Mouse (Mus musculus): ENCODE results near the gene Fgfr2.
"Not testable (repeated sequence)": the region's sequence is repeated elsewhere in the genome, so short reads cannot be mapped to it uniquely, and the experiment has no call there.

Gene Fgfr2

DNA sequence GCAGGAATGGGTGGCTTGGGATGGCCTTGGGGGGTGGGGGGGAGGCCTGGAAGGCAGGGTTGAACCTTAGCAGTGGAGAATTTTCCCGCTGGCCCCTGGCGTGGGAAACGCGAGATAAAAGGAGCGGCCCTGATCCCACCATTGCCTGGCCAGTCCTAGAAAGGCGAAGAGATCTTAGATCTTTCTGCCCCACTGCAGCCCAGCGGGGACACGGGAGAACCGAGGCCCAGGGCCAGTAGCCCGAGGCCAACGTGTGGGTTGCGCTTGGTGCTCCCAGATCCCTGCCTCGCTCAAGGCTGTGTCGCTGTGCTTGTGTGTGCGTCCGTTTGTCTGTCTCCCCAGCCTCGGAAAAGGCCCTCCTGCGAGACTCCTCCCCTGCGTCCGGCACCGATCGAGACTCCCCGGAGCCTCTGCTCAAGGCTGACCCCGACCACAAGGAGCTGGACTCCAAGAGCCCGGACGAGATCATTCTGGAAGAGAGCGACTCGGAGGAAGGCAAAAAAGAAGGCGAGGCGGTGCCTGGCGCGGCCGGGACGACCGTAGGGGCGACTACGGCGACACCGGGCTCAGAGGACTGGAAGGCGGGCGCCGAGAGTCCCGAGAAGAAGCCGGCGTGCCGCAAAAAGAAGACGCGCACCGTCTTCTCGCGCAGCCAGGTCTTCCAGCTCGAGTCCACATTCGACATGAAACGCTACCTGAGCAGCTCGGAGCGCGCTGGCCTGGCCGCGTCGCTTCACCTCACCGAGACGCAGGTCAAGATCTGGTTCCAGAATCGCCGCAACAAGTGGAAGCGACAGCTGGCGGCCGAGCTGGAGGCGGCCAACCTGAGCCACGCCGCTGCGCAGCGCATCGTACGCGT, 1579.3 kb downstream of the Fgfr2 start:
- CTCF ChIA-PET, result no interaction called here

DNA sequence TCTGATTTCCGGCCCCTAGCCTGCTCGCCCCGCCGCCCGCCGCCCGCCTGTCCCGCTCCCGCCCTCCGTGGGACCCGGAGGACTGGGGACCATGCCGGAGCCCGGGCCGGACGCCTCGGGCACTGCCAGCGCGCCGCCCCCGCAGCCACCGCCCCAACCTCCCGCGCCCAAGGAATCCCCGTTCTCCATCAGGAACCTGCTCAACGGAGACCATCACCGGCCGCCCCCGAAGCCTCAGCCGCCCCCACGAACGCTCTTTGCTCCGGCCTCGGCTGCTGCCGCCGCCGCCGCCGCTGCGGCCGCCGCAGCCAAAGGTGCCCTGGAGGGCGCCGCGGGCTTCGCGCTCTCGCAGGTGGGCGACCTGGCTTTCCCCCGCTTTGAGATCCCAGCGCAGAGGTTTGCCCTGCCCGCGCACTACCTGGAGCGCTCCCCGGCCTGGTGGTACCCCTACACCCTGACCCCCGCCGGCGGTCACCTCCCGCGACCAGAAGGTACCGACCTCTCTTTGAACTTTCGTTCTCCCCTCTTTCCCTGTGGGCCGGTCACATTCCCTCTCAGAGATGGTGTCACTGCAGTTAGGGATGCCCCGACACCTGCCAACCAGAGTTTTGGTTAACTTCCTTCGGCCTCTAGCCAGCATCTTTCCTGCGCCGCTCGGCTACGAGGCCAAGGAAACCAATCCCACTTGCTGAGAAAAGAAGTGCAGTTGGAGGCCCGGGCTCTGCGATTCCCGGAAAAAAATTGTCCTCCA, 1580.1 kb downstream of the Fgfr2 start:
- CTCF ChIA-PET, result no interaction called here

DNA sequence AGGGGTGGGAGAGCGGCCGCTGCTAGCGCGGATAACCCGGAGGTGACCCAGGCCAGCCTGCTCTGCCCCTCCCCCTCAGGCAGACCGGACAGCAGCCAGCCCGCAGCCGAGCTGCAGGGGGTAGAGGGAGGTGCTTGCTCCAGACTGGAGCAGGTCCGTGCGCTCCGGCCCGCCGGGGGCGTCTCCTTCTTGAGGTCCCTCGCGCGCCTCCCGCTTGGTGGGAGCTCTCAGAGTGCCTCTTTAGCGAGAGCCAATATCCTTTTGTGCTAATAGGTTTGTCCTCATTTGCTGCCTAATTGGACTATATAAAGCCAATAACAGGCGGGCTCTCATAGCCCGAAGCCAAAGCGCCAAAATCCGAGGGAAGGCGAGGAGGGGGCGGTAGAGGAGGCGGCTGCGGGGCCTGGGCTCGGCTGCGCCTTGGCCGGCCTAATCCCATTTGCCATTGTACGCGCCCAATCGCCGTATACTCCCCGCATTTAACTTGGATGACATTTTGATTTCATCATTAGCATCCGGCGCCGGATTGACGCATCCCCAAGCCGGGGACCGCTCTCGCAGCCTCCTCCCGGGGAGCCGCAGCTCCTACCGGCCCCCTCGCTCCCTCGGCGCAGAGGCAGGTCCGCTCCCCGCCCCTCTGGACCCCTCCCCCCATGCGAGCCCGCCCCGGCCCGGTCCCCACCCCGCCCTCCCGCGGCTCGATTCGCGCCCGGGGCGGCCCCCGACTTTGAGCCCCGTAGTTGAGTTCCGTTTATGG, 1580.9 kb downstream of the Fgfr2 start, which contains the start of gene Hmx3:
Hmx3 (plus strand) TSS at position 753 of the 757 bp plus-strand sequence.
- CTCF ChIA-PET, result no interaction called here

DNA sequence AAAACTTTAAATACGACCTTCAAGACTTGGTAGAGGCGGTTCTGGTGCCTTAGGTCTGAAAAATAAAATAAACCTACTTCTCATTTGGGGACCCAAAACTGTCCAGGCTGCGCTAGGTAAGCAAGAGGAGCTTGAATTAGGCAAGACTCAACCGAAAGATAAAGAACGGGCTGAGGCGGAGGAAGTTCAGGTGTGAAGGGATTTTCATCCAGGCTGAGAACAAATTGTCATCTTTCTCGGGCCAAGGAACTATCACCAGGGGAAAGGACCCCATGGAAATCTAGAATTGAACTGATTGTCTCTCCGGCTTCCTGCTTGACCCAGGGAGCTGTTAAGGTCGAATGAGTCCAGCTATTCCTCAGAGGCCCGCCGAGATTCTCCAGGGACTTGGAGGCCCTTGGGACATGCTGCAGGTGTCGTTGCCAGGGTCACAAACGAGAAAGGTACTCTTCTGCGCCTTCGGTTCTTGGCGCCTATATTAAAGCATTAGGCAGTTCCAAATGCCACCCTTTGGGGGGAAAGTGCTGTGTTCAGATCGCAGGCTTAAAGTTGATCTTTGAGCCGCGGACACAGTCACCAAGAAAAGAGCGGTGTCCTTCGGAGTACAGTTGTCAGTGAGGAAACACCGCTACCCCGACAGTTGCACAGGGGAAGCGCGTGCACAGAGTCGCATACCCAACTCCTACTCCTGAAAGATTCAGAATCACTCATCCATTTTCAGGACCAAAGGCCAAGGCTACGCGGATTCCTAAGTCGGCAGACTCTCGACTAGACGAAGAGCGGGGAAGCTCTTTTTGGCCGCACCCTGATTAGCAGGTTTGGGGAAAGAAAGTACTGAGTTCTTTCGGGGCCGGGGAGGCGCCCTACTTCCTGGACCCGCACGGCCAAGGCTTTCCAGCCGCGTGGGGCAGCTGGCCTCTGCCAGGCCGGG, 1581.7 kb downstream of the Fgfr2 start:
- CTCF ChIA-PET, result interaction anchor here (0.7 kb wide), 1 partner anchor 16 kb away, joined by 4 read pairs; no protein-coding TSS in a partner anchor

DNA sequence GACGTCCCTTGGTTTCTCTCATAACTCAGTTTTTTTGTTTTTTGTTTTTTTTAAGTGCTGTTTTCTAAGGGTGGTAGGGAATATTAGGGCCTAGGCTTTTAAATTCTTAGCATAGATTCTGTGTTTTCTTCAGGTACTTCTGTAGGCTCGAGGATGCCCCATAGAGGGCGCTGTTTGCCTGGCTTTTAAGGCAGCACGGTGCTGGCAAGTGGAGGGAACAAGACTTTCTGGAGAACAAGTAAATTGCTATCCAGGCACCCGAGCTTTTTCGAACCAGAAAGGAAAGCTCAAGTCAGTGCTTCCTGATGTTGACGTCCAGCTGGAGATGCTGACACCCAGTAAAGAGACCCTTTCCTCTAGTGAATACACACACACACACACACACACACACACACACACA, 1583.2 kb downstream of the Fgfr2 start:
- CTCF ChIA-PET, result interaction anchor here (0.6 to 0.9 kb wide), 3 partner anchors 9 to 485 kb away, joined by 3 to 8 read pairs (median 3); partner anchors contain the start of gene Hmx2

DNA sequence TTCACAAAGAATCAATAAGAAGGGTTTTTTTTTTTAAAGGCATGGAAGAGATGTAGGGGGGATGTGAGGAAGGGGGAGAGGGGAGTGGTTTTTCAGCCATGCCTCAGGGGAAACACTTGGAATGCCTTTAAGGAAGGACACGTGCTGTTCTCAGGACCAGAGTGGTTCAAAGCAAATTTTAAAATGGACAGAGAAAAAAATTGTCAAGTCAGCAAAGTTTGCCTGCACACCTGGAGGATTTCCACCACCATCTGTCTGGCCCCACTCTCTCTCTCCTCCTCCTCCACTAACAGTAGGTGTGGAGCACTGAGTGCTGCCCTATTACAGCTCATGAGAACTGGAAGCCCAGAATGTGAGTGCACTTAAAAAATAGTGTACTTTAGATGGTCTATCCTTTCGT, 1619.4 kb downstream of the Fgfr2 start:
- CTCF ChIA-PET, result no interaction called here

DNA sequence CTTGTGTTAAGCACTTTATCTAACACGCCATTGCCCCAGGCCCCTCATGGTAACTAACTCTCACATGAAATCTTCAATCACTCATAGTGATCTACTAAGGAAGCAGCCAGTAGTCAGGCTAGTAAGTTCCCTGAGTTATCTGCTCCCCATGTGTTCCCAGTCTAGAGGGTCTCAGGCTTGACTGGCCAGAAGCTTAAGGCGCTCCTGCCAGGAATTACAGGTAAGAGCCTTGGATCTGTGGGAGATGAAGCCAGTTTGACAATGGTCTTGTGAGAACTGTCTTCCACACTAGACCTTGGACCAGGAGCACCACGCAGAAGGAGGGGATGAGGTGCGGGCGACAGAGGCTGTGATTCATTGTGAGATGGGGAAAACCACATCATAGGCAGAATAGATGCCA, 1644.7 kb downstream of the Fgfr2 start:
- CTCF ChIA-PET, result no interaction called here

DNA sequence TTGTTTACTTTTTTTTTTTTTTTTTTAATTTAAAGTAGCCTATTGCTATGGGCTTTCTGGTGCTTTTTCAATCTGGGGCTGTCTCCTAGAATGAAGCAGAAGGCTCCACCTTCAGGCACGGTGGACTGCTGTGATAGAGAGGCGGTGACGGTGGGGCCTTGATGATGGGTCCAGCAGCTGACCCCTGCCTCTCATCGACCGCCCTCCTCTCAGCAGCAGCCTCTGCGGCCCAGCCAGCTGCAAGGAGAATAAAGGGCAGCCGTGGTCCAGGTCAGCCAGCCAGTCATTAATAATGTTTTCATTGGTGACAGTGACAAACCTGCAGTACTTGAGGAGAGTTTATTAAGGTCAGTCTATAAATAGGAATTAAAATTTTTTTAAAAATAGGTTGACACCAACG, 1646.0 kb downstream of the Fgfr2 start:
- CTCF ChIA-PET, result interaction anchor here (0.7 kb wide), 1 partner anchor 1032 kb away, joined by 4 read pairs; no protein-coding TSS in a partner anchor

DNA sequence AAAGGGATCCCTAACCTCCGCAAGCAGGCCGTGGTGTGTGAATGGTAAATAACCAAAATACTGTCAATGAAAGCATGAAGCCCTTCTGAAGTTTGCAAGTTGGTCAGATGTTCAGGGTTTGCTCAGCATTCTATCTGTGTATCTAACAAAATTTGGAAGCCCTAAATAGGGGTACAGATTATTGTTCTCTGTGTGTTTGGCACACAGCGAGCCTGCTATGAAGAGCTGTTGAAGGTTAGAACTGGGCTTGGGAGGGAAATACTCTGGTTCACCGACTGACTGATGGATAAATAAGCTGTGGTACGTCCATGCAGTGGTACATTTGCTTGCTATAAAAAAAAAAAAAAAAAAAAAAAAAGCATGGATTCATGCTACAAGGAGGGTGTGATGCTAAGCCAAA, 1651.6 kb downstream of the Fgfr2 start:
- CTCF ChIA-PET, result interaction anchor here (0.7 kb wide), 1 partner anchor 14 kb away, joined by 3 read pairs; no protein-coding TSS in a partner anchor

DNA sequence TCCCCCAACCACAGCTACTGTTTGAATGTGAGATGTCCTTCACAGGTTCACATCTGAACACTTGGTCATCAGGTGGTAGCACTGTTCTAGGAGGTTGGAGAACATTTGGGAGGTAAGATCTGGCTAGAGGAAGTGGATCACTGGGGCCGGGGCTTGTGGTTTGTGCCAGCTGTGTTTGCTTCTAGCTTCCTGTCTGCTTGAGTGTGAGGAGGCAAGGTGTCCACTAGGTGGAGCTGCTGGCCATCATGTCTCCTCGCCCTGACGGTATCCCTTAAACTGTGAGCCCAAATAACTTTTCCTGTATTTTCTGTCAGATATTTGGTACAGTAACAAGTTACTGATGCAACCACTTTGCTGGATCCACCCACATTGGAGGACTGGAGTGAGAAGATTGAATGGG, 1653.6 kb downstream of the Fgfr2 start:
- CTCF ChIA-PET, result no interaction called here

DNA sequence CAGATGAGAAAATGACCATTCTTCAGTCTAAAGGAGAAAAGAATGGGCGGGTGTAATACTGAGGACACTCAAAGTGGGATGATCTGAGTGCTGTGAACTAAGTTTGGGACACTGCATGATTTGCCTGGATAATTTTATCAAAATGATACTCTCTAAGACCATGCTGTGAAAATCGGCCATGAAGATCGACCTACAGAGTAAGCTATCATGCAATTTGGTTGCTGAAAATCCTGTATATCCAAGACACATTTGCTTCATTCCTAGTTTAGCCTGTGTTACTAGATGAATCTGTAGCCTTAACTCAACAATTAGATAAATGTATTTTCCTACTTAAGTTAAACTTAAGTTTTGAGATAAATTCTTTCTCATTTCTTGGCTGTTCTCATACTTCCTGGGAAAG, 1655.8 kb downstream of the Fgfr2 start:
- CTCF ChIA-PET, result no interaction called here

DNA sequence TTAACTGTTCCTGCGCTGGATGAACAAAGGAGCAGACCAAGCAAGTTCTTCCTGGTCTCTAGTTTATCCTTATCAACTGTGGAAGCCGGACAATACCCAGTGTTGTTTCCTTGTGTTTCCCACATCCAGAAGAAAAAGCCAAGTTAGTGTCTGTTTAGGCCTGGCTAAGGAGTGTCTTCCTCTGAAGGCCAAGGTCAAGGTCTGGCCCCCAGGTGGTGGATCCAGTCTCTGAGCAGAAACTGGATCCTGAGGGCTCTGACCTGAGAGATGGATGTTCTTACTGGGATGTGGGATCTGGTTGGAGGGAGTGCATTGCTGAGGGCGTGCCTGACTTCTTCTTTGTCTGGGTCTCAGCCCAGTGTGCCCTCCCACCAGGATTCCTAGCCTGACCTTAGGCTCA, 1657.4 kb downstream of the Fgfr2 start:
- CTCF ChIA-PET, result no interaction called here

DNA sequence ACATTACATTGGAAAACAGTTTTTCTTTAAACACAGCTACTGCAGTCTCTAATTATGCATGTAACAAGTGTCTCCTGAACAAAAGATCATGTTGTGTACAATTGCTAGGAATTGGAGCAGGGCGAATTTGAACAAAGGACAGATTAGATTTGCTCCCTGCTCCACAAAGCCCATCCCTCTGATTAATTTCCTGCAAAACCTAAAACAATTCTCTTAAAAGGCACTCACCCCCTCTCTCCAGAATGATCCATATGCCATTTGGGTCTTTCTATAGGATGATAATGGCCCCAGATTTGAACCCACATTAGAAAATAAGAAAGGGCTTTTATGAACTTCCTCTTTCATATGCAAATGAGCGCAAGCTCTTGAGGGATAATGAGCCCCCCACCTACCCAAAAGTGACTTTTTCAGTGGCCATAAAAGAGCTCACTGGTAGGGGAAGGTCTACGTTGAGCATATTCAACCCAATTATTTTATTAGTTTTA, 1658.0 kb downstream of the Fgfr2 start:
- CTCF ChIA-PET, result interaction anchor here (0.7 kb wide), 1 partner anchor 733 kb away, joined by 6 read pairs; no protein-coding TSS in a partner anchor

DNA sequence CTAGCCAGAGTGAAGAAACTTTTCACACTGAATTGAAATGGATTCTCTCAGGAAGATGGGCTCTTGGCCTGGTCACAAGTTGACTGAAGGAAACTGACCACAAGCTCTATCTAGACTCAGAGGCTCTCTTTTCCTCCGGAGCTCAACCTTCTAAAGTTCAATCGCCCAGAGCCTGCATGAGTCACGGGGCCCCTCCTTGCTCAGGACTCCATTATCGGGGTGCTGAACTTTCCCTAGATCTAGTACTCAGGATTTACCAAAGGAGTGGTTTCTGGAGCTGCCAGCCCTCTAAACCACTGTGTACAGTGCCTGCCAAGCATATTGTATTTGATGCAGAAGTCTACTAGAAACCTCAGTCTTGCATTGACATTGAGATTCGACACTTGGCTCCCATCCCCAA, 1666.4 kb downstream of the Fgfr2 start:
- CTCF ChIA-PET, result no interaction called here

DNA sequence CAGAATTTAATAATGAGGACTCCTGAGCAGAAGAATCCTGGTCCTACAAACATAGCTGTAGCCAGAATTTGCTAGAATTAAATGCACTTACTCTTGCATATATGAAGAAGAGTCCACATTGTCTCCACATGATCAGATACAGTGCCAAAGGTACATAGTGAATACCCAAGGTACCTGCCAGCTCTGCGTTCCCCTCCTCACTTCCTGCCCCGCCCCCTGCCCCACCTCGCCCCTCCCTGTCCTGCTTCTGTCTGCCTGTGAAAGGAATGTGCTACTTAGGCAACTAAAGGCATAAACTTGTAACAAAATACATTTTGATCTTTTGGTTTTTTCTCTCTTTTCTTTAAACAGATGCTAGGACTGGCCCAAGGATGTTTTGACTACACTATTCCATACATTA, 1686.1 kb downstream of the Fgfr2 start:
- CTCF ChIA-PET, result no interaction called here

DNA sequence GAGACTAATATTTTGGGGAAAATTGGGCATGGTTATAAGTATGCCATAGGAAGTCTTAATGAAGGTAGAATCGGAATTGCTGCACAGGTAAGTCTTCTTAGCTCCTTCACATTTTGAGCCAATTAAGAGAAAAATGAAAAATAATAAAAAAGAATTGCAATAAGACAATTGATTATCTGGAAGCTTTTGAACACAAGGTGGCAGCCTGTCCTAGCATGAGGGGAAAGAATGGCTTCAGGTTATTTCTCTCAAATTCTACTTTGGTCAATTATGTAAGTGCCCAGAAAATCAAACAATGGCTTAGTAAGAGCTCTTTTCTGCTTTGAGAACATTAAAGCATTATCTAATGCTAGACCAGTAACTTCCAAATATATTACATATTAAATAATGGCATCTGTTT, 1688.9 kb downstream of the Fgfr2 start:
- CTCF ChIA-PET, result no interaction called here

DNA sequence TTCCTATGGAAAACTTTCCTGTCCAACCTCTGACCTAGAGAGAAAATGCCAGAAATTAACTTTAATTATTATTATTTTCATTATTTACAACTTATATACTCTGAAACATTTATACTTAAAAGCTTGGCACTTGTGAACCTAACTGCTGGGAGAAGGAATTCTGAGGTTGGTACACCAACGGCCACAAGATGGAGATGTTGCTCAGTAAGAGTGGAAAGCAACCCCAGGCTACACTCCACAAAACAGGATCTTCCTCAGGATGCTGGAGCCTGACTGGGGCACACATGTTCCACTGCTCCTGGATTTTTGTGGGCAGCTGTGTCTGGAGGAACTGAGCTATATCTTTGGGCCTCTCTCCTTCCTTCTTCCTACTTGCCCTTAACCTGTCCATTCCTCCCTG, 1690.9 kb downstream of the Fgfr2 start:
- CTCF ChIA-PET, result no interaction called here

DNA sequence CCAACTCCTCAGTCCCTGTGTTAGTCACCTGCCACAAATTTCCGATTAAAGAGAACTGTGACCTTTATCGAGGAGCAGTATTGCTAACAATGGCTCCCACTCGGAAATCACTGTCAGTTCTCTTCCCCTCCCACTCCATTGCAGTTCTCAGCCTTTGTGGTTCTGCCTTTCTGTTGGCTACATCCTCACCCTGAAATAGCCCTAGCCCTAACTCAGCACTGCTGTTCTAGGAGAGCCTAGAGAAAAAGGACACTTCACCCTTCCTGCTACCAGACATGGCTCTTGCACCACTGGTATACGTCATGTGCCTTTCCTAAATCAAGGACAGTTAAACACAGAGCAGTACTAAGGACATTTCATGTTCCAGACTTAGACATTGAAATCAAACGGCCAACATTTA, 1695.8 kb downstream of the Fgfr2 start:
- CTCF ChIA-PET, result no interaction called here

DNA sequence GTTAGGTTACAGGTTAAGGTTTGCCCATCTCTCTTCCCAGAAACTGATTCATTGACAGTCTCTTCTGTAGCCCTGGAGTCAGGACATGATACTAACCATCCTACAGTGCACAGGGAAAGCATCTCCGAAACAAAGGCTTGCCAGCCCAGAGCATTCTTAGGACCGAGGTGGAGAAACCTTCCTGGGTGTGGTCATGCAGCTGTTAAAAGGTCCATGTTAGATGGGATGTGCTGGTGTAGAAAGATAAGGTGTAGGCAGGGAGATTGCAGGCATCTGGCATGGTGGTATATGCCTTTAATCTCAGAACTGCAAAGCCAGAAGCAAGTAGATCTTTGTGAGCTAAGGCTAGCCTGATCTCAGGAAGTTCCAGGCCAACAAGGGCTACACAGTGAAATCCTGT, 1698.2 kb downstream of the Fgfr2 start:
- CTCF ChIA-PET, result no interaction called here

DNA sequence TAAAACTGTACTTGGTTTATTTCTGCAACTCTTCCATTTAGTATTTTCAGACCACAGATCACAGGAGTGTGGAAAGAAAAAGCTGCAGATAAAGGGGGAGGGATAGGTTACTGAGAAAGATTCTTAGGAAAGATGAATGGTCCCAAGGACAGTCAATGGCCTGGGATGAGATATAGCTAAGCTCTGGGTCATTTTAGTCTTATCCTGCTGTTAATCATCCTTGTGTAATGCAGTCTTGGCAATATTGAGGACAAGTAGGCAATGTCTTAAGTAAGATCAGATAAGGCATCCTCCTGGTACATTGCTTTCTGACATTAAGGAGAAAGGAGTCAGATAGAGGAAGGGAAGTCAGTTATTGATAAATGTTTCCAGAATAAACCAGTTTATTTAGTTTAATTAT, 1705.5 kb downstream of the Fgfr2 start:
- CTCF ChIA-PET, result no interaction called here

DNA sequence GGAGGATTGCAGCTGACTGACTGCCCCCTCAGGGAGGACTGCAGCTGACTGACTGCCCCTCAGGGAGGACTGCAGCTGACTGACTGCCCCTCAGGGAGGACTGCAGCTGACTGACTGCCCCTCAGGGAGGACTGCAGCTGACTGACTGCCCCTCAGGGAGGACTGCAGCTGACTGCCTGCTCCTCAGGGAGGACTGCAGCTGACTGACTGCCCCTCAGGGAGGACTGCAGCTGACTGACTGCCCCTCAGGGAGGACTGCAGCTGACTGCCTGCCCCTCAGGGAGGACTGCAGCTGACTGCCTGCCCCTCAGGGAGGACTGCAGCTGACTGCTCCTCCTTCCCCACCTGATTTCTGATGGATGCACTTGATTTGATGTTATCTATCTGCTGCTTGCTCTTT, 1706.4 kb downstream of the Fgfr2 start:
- CTCF ChIA-PET, result not testable (repeated sequence)
